Mouse (Mus musculus): ENCODE results near the gene Stard13. TPM values are rescaled to one million over a fixed set of nuclear protein-coding genes. Genes with fewer than 3 reads are reported as not detected.

Stard13 gene
- polyA plus RNA-seq, 1 experiment from 2014 or later = 19.1 TPM

- no peak for DNase-seq (ENCODE audit: low spot score)
- H3K4me1 ChIP-seq (ENCODE audit: insufficient read depth, low read depth, low read length) = 0 out of 2 replicates have a peak, but pooled peaks cover 7% of the 10 kb centered on the region
These were observed 144.4 kb downstream of the Stard13 start for GRCm38 (mm10) chr5:151089201-151089600.

GRCm38 (mm10) chr5:151086425-151087202 lies 147.0 kb downstream of the Stard13 start:
- no peaks in the 10 kb centered on the region for H3K9me3 ChIP-seq (ENCODE audit: low read length)
- H3K27me3 ChIP-seq (replicated peaks; ENCODE audit: insufficient read depth, low read length) = no peaks in the 10 kb centered on the region
- H3K27ac ChIP-seq (ENCODE audit: low read length) = 0 out of 2 replicates have a peak overlapping the region, but pooled peaks have one; percentile 38
- H3K9ac ChIP-seq (replicated peaks; ENCODE audit: low read depth) = no peak overlapping the region
- H3K4me1 ChIP-seq (ENCODE audit: insufficient read depth, low read depth, low read length) = 0 out of 2 replicates have a peak, but pooled peaks cover 7% of the 10 kb centered on the region
- TF ChIP-seq EP300 (IDR thresholded peaks at IDR 0.05) = no peak
- no peak for TF ChIP-seq CTCF (IDR thresholded peaks at IDR 0.05)
- DNase-seq (ENCODE audit: low spot score) = no peak
- H3K36me3 ChIP-seq (ENCODE audit: insufficient read depth, low read length) = no peaks in the 10 kb centered on the region
- no peak overlapping the region for H3K4me2 ChIP-seq (replicated peaks; ENCODE audit: low read depth, low read length)
- H3K4me3 ChIP-seq (ENCODE audit: low read depth, low read length) = no peak overlapping the region
- ATAC-seq = peak; percentile 48; the same call in 1 of the 2 replicates
- WGBS = 67% methylated on average over 9 of the region's 9 CpGs

More at GRCm38 (mm10) chr5:151089201-151089600, 144.4 kb downstream of the Stard13 start:
- Histone ChIP-seq H3K4me2 (replicated peaks; ENCODE audit: low read depth, low read length) (no peak overlapping the region), H3K4me3 (ENCODE audit: low read depth, low read length) (no peak overlapping the region), H3K27ac (ENCODE audit: low read length) (no peak overlapping the region), H3K9ac (replicated peaks; ENCODE audit: low read depth) (no peak overlapping the region), H3K36me3 (ENCODE audit: insufficient read depth, low read length) (no peaks in the 10 kb centered on the region; the same call in 1 of the 2 replicates), H3K9me3 (ENCODE audit: low read length) (no peaks in the 10 kb centered on the region), H3K27me3 (replicated peaks; ENCODE audit: insufficient read depth, low read length) (no peaks in the 10 kb centered on the region)
- no peak for ATAC-seq
- 50% methylated on average over 6 of the region's 6 CpGs for WGBS
- TF ChIP-seq CTCF (IDR thresholded peaks at IDR 0.05) = no peak
- TF ChIP-seq EP300 (IDR thresholded peaks at IDR 0.05) = no peak

GRCm38 (mm10) chr5:151085749-151086148 lies 147.9 kb downstream of the Stard13 start:
- ATAC-seq = peak; percentile 43
- no peak for DNase-seq (ENCODE audit: low spot score)
- no peak overlapping the region for H3K4me2 ChIP-seq (replicated peaks; ENCODE audit: low read depth, low read length)
- 0 out of 2 replicates have a peak overlapping the region, but pooled peaks have one; percentile 26 for H3K27ac ChIP-seq (ENCODE audit: low read length)
- 0 out of 2 replicates have a peak, but pooled peaks cover 7% of the 10 kb centered on the region for H3K4me1 ChIP-seq (ENCODE audit: insufficient read depth, low read depth, low read length)
- TF ChIP-seq CTCF (IDR thresholded peaks at IDR 0.05) (no peak), EP300 (IDR thresholded peaks at IDR 0.05) (no peak)
- no peak overlapping the region for H3K4me3 ChIP-seq (ENCODE audit: low read depth, low read length)
- no peak overlapping the region for H3K9ac ChIP-seq (replicated peaks; ENCODE audit: low read depth)
- H3K36me3 ChIP-seq (ENCODE audit: insufficient read depth, low read length) = no peaks in the 10 kb centered on the region
- no peaks in the 10 kb centered on the region for H3K27me3 ChIP-seq (replicated peaks; ENCODE audit: insufficient read depth, low read length)
- WGBS = 74% methylated on average over 8 of the region's 8 CpGs
- no peaks in the 10 kb centered on the region for H3K9me3 ChIP-seq (ENCODE audit: low read length)

GRCm38 (mm10) chr5:151080276-151080675 lies 153.4 kb downstream of the Stard13 start:
- H3K27ac ChIP-seq (ENCODE audit: low read length) = no peak overlapping the region
- H3K4me1 ChIP-seq (ENCODE audit: insufficient read depth, low read depth, low read length) = no peaks in the 10 kb centered on the region
- no peak overlapping the region for H3K9ac ChIP-seq (replicated peaks; ENCODE audit: low read depth)
- 88% methylated on average over 4 of the region's 4 CpGs for WGBS
- H3K36me3 ChIP-seq (ENCODE audit: insufficient read depth, low read length) = no peaks in the 10 kb centered on the region
- H3K27me3 ChIP-seq (replicated peaks; ENCODE audit: insufficient read depth, low read length) = no peaks in the 10 kb centered on the region
- TF ChIP-seq CTCF (IDR thresholded peaks at IDR 0.05) = no peak
- no peak for TF ChIP-seq EP300 (IDR thresholded peaks at IDR 0.05)
- H3K4me3 ChIP-seq (ENCODE audit: low read depth, low read length) = no peak overlapping the region
- DNase-seq (ENCODE audit: low spot score) (no peak), ATAC-seq (no peak)
- no peaks in the 10 kb centered on the region for H3K9me3 ChIP-seq (ENCODE audit: low read length)
- no peak overlapping the region for H3K4me2 ChIP-seq (replicated peaks; ENCODE audit: low read depth, low read length)

- DNase-seq (ENCODE audit: low spot score) = no peak
- no peak overlapping the region for H3K4me3 ChIP-seq (ENCODE audit: low read depth, low read length)
- no peak overlapping the region for H3K4me2 ChIP-seq (replicated peaks; ENCODE audit: low read depth, low read length)
- no peak for ATAC-seq
- 96% methylated on average over 2 of the region's 2 CpGs for WGBS
- H3K9me3 ChIP-seq (ENCODE audit: low read length) = no peaks in the 10 kb centered on the region
- no peak overlapping the region for H3K27ac ChIP-seq (ENCODE audit: low read length)
- H3K27me3 ChIP-seq (replicated peaks; ENCODE audit: insufficient read depth, low read length) = no peaks in the 10 kb centered on the region
- no peak for TF ChIP-seq CTCF (IDR thresholded peaks at IDR 0.05)
- no peak for TF ChIP-seq EP300 (IDR thresholded peaks at IDR 0.05)
- H3K4me1 ChIP-seq (ENCODE audit: insufficient read depth, low read depth, low read length) = no peaks in the 10 kb centered on the region
- no peak overlapping the region for H3K9ac ChIP-seq (replicated peaks; ENCODE audit: low read depth)
- H3K36me3 ChIP-seq (ENCODE audit: insufficient read depth, low read length) = no peaks in the 10 kb centered on the region
These were observed 155.7 kb downstream of the Stard13 start for GRCm38 (mm10) chr5:151077953-151078352.

- peak; percentile 48 for DNase-seq (ENCODE audit: low spot score)
- H3K9ac ChIP-seq (replicated peaks; ENCODE audit: low read depth) = no peak overlapping the region
- H3K27me3 ChIP-seq (replicated peaks; ENCODE audit: insufficient read depth, low read length) = no peaks in the 10 kb centered on the region
- no peak overlapping the region for H3K4me2 ChIP-seq (replicated peaks; ENCODE audit: low read depth, low read length)
- H3K4me1 ChIP-seq (ENCODE audit: insufficient read depth, low read depth, low read length) = no peaks in the 10 kb centered on the region
- H3K9me3 ChIP-seq (ENCODE audit: low read length) = no peaks in the 10 kb centered on the region
- WGBS = 52% methylated on average over 3 of the region's 3 CpGs
- no peaks in the 10 kb centered on the region for H3K36me3 ChIP-seq (ENCODE audit: insufficient read depth, low read length)
- no peak overlapping the region for H3K4me3 ChIP-seq (ENCODE audit: low read depth, low read length)
- TF ChIP-seq EP300 (IDR thresholded peaks at IDR 0.05) (peak; percentile 81), CTCF (IDR thresholded peaks at IDR 0.05) (no peak)
- H3K27ac ChIP-seq (ENCODE audit: low read length) = no peak overlapping the region
- ATAC-seq = peak; percentile 50; the same call in 1 of the 2 replicates
These were observed 156.7 kb downstream of the Stard13 start for GRCm38 (mm10) chr5:151076917-151077316.
